Mouse (Mus musculus): ENCODE measurements at regions not wholly inside any gene's neighbourhood (a gene's known extent, or its start where the extent isn't known, plus 50 kb on each side); places are given as distances from the start of the nearest gene placed in this dataset.

GRCm38 (mm10) chr2:179307286-179307931 lies 134.8 kb upstream of the Cdh4 start:
- no peaks in the 10 kb centered on the region for H3K4me1 ChIP-seq (ENCODE audit: control insufficient read depth in 1 of 2, insufficient read depth in 2 of 2)
- in situ Hi-C loops (cut with MboI; ENCODE audit: low pct_ligation_motif_present, low pct_unique_long_range_greater_than_20kb, low sequenced_read_pairs) = no loop called here
- no peak for DNase-seq (ENCODE audit: extremely low read depth)
- H3K79me2 ChIP-seq (replicated peaks; ENCODE audit: control insufficient read depth, extremely low read depth, insufficient read depth, poor library complexity, severe bottlenecking) = no peaks in the 10 kb centered on the region
- H3K27me3 ChIP-seq (replicated peaks) = no peaks in the 10 kb centered on the region
- H3K9me3 ChIP-seq (replicated peaks; ENCODE audit: low read length) = peaks cover 83% of the 10 kb centered on the region
- H3K36me3 ChIP-seq (replicated peaks in 1 of 2; ENCODE audit: control insufficient read depth in 1 of 2, insufficient read depth in 1 of 2, low read length in 1 of 2) = no peaks in the 10 kb centered on the region
- H3K4me3 ChIP-seq (replicated peaks in 1 of 3; ENCODE audit: low read depth in 2 of 3, low read length in 2 of 3, poor library complexity in 1 of 3) = no peak overlapping the region
- no peak overlapping the region for H3K9ac ChIP-seq (ENCODE audit: insufficient read depth, low read depth)
- no peak overlapping the region for H3K27ac ChIP-seq (ENCODE audit: insufficient read depth, low read depth)
- TF ChIP-seq NELFE (IDR thresholded peaks at IDR 0.05; ENCODE audit: low read depth, low read length) (no peak), PAX5 (IDR thresholded peaks at IDR 0.05; ENCODE audit: low read length) (no peak), MAX (IDR thresholded peaks at IDR 0.05; ENCODE audit: low read length) (no peak), IRF4 (IDR thresholded peaks at IDR 0.05; ENCODE audit: low read depth, low read length) (no peak), USF1 (IDR thresholded peaks at IDR 0.05; ENCODE audit: low read depth, low read length) (no peak), RAD21 (IDR thresholded peaks at IDR 0.05; ENCODE audit: low read depth, low read length) (no peak), GABPA (IDR thresholded peaks at IDR 0.05; ENCODE audit: insufficient replicate concordance, low read depth, low read length) (no peak), POLR2AphosphoS2 (IDR thresholded peaks at IDR 0.05; ENCODE audit: low read depth, low read length) (no peak), MAFK (IDR thresholded peaks at IDR 0.05; ENCODE audit: insufficient replicate concordance, low read length) (no peak), HCFC1 (IDR thresholded peaks at IDR 0.05; ENCODE audit: low read depth, low read length) (no peak), CTCF (conservative IDR thresholded peaks at IDR 0.05 in 1 of 2, IDR thresholded peaks at IDR 0.05 in 1 of 2; ENCODE audit: low read depth in 2 of 2, low read length in 2 of 2) (no peak)
- no peak overlapping the region for H3K4me2 ChIP-seq (ENCODE audit: insufficient read depth, low read depth, poor library complexity, severe bottlenecking)
- dilution Hi-C loops (cut with MboI; ENCODE audit: extremely low pct_ligation_motif_present, extremely low pct_unique_long_range_greater_than_20kb, low sequenced_read_pairs) = no loop called here

- Histone ChIP-seq H3K27me3 (replicated peaks) (no peaks in the 10 kb centered on the region), H3K9ac (ENCODE audit: insufficient read depth, low read depth) (no peak overlapping the region), H3K4me1 (ENCODE audit: control insufficient read depth in 1 of 2, insufficient read depth in 2 of 2) (no peaks in the 10 kb centered on the region), H3K36me3 (replicated peaks in 1 of 2; ENCODE audit: control insufficient read depth in 1 of 2, insufficient read depth in 1 of 2, low read length in 1 of 2) (no peaks in the 10 kb centered on the region), H3K9me3 (replicated peaks; ENCODE audit: low read length) (peaks cover 83% of the 10 kb centered on the region), H3K4me2 (ENCODE audit: insufficient read depth, low read depth, poor library complexity, severe bottlenecking) (no peak overlapping the region), H3K79me2 (replicated peaks; ENCODE audit: control insufficient read depth, extremely low read depth, insufficient read depth, poor library complexity, severe bottlenecking) (no peaks in the 10 kb centered on the region), H3K4me3 (replicated peaks in 1 of 3; ENCODE audit: low read depth in 2 of 3, low read length in 2 of 3, poor library complexity in 1 of 3) (no peak overlapping the region), H3K27ac (ENCODE audit: insufficient read depth, low read depth) (no peak overlapping the region)
- no peak for DNase-seq (ENCODE audit: extremely low read depth)
- in situ Hi-C loops (cut with MboI; ENCODE audit: low pct_ligation_motif_present, low pct_unique_long_range_greater_than_20kb, low sequenced_read_pairs) = no loop called here
- dilution Hi-C loops (cut with MboI; ENCODE audit: extremely low pct_ligation_motif_present, extremely low pct_unique_long_range_greater_than_20kb, low sequenced_read_pairs) = no loop called here
- TF ChIP-seq MYC (IDR thresholded peaks at IDR 0.05; ENCODE audit: low read depth, low read length) (no peak), SIN3A (IDR thresholded peaks at IDR 0.05; ENCODE audit: low read length) (no peak), JUND (conservative IDR thresholded peaks at IDR 0.05; ENCODE audit: low read depth, low read length) (no peak), GABPA (IDR thresholded peaks at IDR 0.05; ENCODE audit: insufficient replicate concordance, low read depth, low read length) (no peak), NRF1 (IDR thresholded peaks at IDR 0.05; ENCODE audit: low read depth, low read length) (no peak), SMC3 (IDR thresholded peaks at IDR 0.05; ENCODE audit: low read depth, low read length) (no peak), MAZ (IDR thresholded peaks at IDR 0.05; ENCODE audit: low read depth, low read length) (no peak), POLR2A (IDR thresholded peaks at IDR 0.05; ENCODE audit: low read depth, low read length) (no peak), ELF1 (IDR thresholded peaks at IDR 0.05; ENCODE audit: low read depth, low read length) (no peak), MAX (IDR thresholded peaks at IDR 0.05; ENCODE audit: low read length) (no peak), ZKSCAN1 (IDR thresholded peaks at IDR 0.05; ENCODE audit: borderline replicate concordance, low read depth, low read length) (no peak), RAD21 (IDR thresholded peaks at IDR 0.05; ENCODE audit: low read depth, low read length) (no peak)
Observed at GRCm38 (mm10) chr2:179307932-179308303, 134.3 kb upstream of the Cdh4 start.
